Mouse (Mus musculus): ENCODE data around the gene Fam219a. TPM values are rescaled to one million over a fixed set of nuclear protein-coding genes. Genes with fewer than 3 reads are reported as not detected.

Gene Fam219a
- polyA plus RNA-seq, 1 experiment = 147 TPM

DNA sequence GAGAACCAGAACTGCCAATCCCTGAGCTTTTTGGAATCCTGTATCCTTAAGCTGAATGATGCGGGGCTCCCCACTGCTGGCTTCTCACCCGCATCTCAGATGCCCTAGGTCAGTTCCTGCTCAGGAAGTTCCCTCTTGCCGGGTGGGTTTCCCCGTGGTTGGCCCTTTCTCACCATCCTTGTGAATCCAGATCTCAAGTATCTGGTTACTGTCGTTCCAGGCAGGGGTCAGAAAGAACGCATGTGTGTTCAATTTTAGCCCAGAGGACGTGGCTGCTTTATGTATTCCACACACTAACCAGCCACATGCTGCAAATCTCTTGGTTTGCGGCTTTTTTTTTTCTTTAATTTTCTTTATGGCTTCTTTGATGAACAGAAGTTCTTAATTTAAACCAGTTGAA lies 55.6 kb downstream of the Fam219a start:
- 16% methylated on average over 8 of the region's 8 CpGs for WGBS
- H3K27me3 ChIP-seq (ENCODE audit: control insufficient read depth, insufficient read depth, low read length) = no peaks in the 10 kb centered on the region
- H3K4me1 ChIP-seq (ENCODE audit: control insufficient read depth, insufficient read depth, low read length) = no peaks in the 10 kb centered on the region
- no peak for TF ChIP-seq CTCF (IDR thresholded peaks at IDR 0.05; ENCODE audit: borderline replicate concordance, insufficient read depth, low read depth, low read length)
- TF ChIP-seq POLR2A (IDR thresholded peaks at IDR 0.05; ENCODE audit: borderline replicate concordance, insufficient read depth, low read length) = no peak
- DNase-seq = no peak
- H3K4me3 ChIP-seq (replicated peaks; ENCODE audit: insufficient read depth, low read depth, low read length) = no peak overlapping the region
- H3K27ac ChIP-seq (ENCODE audit: insufficient read depth, low read length) = no peak overlapping the region

DNA sequence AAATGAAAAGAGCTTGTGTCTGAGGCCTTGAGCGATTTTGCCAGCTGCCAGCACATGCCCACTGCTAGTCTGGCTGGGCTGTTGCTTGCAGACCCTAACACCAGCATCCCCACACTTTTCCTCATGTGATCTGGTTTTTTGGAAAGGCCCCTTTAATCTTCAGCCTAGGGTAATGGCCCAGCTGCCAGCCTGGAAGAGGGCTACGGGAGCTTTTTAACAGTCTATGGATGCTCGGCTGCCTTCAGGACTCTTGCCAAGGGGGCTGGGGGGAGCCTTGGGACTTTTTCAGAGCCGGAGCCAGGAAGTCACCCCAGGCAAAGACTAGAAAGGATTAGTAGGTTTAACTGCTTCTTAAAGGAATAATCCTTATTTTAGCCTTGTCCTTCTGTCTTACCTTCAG lies 56.0 kb downstream of the Fam219a start:
- no peak for DNase-seq
- Histone ChIP-seq H3K27ac (ENCODE audit: insufficient read depth, low read length) (no peak overlapping the region), H3K4me1 (ENCODE audit: control insufficient read depth, insufficient read depth, low read length) (no peaks in the 10 kb centered on the region), H3K27me3 (ENCODE audit: control insufficient read depth, insufficient read depth, low read length) (no peaks in the 10 kb centered on the region), H3K4me3 (replicated peaks; ENCODE audit: insufficient read depth, low read depth, low read length) (no peak overlapping the region)
- 19% methylated on average over 4 of the region's 4 CpGs for WGBS
- TF ChIP-seq POLR2A (IDR thresholded peaks at IDR 0.05; ENCODE audit: borderline replicate concordance, insufficient read depth, low read length) = no peak
- no peak for TF ChIP-seq CTCF (IDR thresholded peaks at IDR 0.05; ENCODE audit: borderline replicate concordance, insufficient read depth, low read depth, low read length)

DNA sequence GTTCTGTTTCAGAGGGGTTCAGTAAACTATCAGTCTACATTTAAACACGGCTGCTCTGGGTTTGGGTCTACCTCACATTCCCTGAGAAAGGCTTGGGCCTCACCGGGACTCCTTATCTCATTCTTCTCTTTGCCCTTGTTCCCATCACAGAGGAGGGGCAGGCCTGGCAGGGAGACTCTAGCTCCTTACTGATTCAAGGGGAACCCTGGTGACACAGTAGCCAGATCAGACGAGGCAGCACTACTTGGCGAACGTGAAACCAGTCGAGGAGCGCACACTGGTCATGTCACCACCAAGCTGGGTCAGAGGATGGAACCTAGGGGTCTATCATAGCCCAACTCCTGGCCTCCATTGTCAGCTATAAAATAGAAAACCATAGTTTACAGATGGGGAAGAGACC lies 61.3 kb downstream of the Fam219a start:
- peaks cover 3% of the 10 kb centered on the region; the same call in 1 of the 2 replicates for H3K4me1 ChIP-seq (ENCODE audit: control insufficient read depth, insufficient read depth, low read length)
- H3K27me3 ChIP-seq (ENCODE audit: control insufficient read depth, insufficient read depth, low read length) = no peaks in the 10 kb centered on the region
- no peak for TF ChIP-seq CTCF (IDR thresholded peaks at IDR 0.05; ENCODE audit: borderline replicate concordance, insufficient read depth, low read depth, low read length)
- TF ChIP-seq POLR2A (IDR thresholded peaks at IDR 0.05; ENCODE audit: borderline replicate concordance, insufficient read depth, low read length) = no peak
- no peak overlapping the region for H3K4me3 ChIP-seq (replicated peaks; ENCODE audit: insufficient read depth, low read depth, low read length)
- DNase-seq = no peak
- no peak overlapping the region for H3K27ac ChIP-seq (ENCODE audit: insufficient read depth, low read length)
- 79% methylated on average over 7 of the region's 7 CpGs for WGBS

DNA sequence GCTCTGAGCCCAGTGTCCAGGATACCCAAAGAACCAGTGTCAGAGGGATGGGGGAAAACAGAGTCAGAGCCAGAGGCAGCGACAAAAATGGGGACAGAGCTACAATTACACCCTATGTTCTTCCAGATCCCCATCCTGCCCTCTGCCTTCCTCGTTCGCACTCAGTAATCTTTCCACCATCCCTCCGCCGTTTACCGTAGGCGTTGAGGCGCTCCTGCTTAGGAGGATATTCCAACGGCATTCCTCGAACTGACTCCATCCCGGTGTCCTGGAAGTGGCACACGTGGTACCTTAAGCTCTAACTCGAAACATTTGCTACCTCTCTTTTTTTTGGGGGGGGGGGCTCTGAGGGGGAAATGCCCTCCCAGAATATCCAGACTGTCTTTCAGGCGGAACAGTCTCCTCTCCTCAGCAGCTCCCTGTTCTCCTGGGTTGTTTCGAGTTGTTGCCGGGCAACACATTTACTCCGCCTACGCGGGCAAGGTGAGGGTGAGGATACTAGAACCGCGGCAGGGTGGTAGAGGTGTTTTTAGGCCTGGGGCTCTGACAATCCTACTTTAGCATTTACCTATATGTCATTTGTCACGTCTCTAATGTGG lies 61.9 kb downstream of the Fam219a start:
- Histone ChIP-seq H3K4me1 (ENCODE audit: control insufficient read depth, insufficient read depth, low read length) (peaks cover 3% of the 10 kb centered on the region; the same call in 1 of the 2 replicates), H3K27ac (ENCODE audit: insufficient read depth, low read length) (no peak overlapping the region), H3K4me3 (replicated peaks; ENCODE audit: insufficient read depth, low read depth, low read length) (peak overlapping the region; percentile 71), H3K27me3 (ENCODE audit: control insufficient read depth, insufficient read depth, low read length) (no peaks in the 10 kb centered on the region)
- no peak for DNase-seq
- TF ChIP-seq POLR2A (IDR thresholded peaks at IDR 0.05; ENCODE audit: borderline replicate concordance, insufficient read depth, low read length) (no peak), CTCF (IDR thresholded peaks at IDR 0.05; ENCODE audit: borderline replicate concordance, insufficient read depth, low read depth, low read length) (no peak)
- 23% methylated on average over 22 of the region's 22 CpGs for WGBS

DNA sequence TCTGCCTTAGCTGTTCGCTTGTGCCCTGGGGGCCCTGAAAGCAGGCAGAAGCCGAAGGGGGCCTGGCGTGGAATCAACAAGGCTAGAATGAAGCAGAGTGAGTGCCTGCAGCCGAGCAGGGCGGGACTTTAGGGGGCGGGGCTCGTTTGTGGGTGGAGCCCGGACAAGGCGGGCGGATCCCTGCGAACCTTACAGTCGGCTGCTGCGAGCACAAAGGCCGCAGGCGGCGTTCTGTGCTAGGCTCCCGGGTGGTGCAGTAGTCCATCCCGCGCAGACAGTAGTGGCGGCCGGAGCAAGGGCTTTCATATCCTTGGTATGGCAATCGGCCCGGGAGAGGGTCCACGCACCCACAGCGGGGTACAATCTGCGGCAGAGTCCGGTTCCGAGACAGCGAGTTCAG lies 62.4 kb downstream of the Fam219a start:
- 1% methylated on average over 29 of the region's 29 CpGs for WGBS
- H3K27me3 ChIP-seq (ENCODE audit: control insufficient read depth, insufficient read depth, low read length) = no peaks in the 10 kb centered on the region
- DNase-seq = peak; percentile 85
- no peak overlapping the region for H3K27ac ChIP-seq (ENCODE audit: insufficient read depth, low read length)
- peak; percentile 52; the same call in 1 of the 2 replicates for TF ChIP-seq POLR2A (IDR thresholded peaks at IDR 0.05; ENCODE audit: borderline replicate concordance, insufficient read depth, low read length)
- TF ChIP-seq CTCF (IDR thresholded peaks at IDR 0.05; ENCODE audit: borderline replicate concordance, insufficient read depth, low read depth, low read length) = no peak
- H3K4me3 ChIP-seq (replicated peaks; ENCODE audit: insufficient read depth, low read depth, low read length) = peak overlapping the region; percentile 71
- H3K4me1 ChIP-seq (ENCODE audit: control insufficient read depth, insufficient read depth, low read length) = peaks cover 3% of the 10 kb centered on the region; the same call in 1 of the 2 replicates

DNA sequence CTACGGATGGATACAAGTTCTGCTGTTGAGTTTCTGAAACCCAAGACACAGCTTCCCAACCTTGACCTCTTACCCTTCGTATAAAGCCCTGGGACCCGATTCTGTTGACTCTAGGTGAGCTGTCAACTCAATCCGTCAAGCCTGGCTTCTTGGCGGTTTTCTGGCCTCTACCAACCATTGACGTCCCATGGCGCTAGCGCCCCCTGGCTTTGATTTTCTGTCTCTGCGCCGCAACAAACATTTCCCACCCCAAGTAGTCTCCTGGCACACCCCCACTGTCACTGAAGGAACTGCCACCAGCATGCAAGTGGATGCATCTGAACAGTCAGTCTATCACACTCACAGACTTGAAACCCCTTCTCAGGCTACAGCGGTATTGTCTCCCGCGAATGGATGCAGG lies 63.2 kb downstream of the Fam219a start:
- Histone ChIP-seq H3K4me3 (replicated peaks; ENCODE audit: insufficient read depth, low read depth, low read length) (peak overlapping the region; percentile 71), H3K4me1 (ENCODE audit: control insufficient read depth, insufficient read depth, low read length) (peaks cover 3% of the 10 kb centered on the region; the same call in 1 of the 2 replicates), H3K27ac (ENCODE audit: insufficient read depth, low read length) (no peak overlapping the region), H3K27me3 (ENCODE audit: control insufficient read depth, insufficient read depth, low read length) (no peaks in the 10 kb centered on the region)
- WGBS = 17% methylated on average over 13 of the region's 13 CpGs
- DNase-seq = peak; percentile 60
- TF ChIP-seq POLR2A (IDR thresholded peaks at IDR 0.05; ENCODE audit: borderline replicate concordance, insufficient read depth, low read length) (no peak), CTCF (IDR thresholded peaks at IDR 0.05; ENCODE audit: borderline replicate concordance, insufficient read depth, low read depth, low read length) (peak; percentile 52)

DNA sequence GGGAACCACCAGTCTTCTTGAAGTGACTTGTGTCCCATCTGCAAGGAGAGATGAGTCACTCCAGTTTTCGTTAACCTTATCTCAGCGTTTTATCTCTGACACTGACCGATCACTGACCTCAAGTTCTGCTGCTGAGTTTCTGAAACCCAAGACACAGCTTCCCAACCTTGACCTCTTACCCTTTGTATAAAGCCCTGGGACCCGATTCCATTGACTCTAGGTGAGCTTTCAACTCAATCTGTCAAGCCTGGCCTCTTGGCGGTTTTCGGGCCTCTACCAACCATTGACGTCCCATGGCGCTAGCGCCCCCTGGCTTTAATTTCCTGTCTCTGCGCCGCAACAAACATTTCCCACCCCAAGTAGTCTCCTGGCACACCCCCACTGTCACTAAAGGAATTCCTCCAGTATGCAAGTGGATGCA lies 64.2 kb downstream of the Fam219a start:
- no peak for TF ChIP-seq CTCF (IDR thresholded peaks at IDR 0.05; ENCODE audit: borderline replicate concordance, insufficient read depth, low read depth, low read length)
- TF ChIP-seq POLR2A (IDR thresholded peaks at IDR 0.05; ENCODE audit: borderline replicate concordance, insufficient read depth, low read length) = no peak
- Histone ChIP-seq H3K27ac (ENCODE audit: insufficient read depth, low read length) (no peak overlapping the region), H3K4me3 (replicated peaks; ENCODE audit: insufficient read depth, low read depth, low read length) (no peak overlapping the region), H3K4me1 (ENCODE audit: control insufficient read depth, insufficient read depth, low read length) (peaks cover 3% of the 10 kb centered on the region; the same call in 1 of the 2 replicates), H3K27me3 (ENCODE audit: control insufficient read depth, insufficient read depth, low read length) (no peaks in the 10 kb centered on the region)
- DNase-seq = no peak
- 67% methylated on average over 11 of the region's 11 CpGs for WGBS

DNA sequence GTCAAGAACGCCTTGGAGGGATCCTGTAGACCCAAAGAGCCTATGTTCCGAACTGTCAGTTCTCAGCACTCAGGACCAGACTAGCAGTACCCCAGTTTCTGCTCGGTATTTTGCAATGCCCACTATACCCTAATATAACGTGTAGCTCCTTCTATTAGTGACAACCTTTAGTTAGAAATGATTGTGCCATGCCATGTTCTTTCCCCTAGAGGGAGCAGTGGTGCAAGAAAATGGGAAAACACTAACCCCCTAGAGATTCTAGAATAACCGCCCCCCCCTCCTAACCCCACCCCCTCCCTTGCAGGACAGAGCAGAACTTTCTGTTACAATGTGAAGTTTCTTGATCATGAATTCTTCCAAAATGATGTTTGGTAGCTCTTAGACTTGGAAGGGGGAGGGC lies 65.0 kb downstream of the Fam219a start:
- no peak overlapping the region for H3K27ac ChIP-seq (ENCODE audit: insufficient read depth, low read length)
- no peak for DNase-seq
- no peak overlapping the region for H3K4me3 ChIP-seq (replicated peaks; ENCODE audit: insufficient read depth, low read depth, low read length)
- no peaks in the 10 kb centered on the region for H3K27me3 ChIP-seq (ENCODE audit: control insufficient read depth, insufficient read depth, low read length)
- no peak for TF ChIP-seq CTCF (IDR thresholded peaks at IDR 0.05; ENCODE audit: borderline replicate concordance, insufficient read depth, low read depth, low read length)
- TF ChIP-seq POLR2A (IDR thresholded peaks at IDR 0.05; ENCODE audit: borderline replicate concordance, insufficient read depth, low read length) = no peak
- H3K4me1 ChIP-seq (ENCODE audit: control insufficient read depth, insufficient read depth, low read length) = peaks cover 3% of the 10 kb centered on the region; the same call in 1 of the 2 replicates
- 70% methylated on average over 5 of the region's 5 CpGs for WGBS

All from cerebellum, adult 2 months (tissue).